Mouse (Mus musculus): ENCODE measurements at regions not wholly inside any gene's neighbourhood (a gene's known extent, or its start where the extent isn't known, plus 50 kb on each side); places are given as distances from the start of the nearest gene placed in this dataset.

DNA sequence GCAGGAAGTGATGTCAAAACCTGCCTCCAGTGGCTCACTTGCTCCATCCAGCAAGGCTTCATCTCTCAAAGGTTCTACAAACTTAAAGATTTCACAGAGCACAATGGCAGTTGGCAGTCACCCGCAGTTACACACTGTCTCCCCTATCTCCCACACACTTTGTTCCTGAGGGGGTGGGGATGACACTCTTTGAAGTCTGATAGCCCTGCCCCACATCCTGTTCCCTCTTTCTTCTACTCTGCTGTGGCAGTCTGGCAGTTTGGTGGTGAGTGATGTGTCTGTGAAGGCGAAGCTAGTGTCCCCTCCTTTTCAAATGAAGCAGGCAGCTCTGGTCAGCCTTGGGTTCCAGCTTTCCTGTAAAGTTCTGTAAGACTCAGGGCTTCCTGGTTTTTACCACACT is 102.6 kb upstream of the Eci2 start:
- H3K9ac ChIP-seq (ENCODE audit: insufficient read depth, low read depth), result no peak overlapping the region
- peaks cover 7% of the 10 kb centered on the region for H3K9me3 ChIP-seq (replicated peaks; ENCODE audit: low read length)
- H3K4me1 ChIP-seq (ENCODE audit: control insufficient read depth in 1 of 2, insufficient read depth in 2 of 2), result peaks cover 4 to 18% of the 10 kb centered on the region in 2 experiments
- DNase-seq (ENCODE audit: extremely low read depth), result no peak
- H3K4me2 ChIP-seq (ENCODE audit: insufficient read depth, low read depth, poor library complexity, severe bottlenecking), result no peak overlapping the region
- TF ChIP-seq ZNF384 (IDR thresholded peaks at IDR 0.05; ENCODE audit: low read depth, low read length), result no peak
- no peak for TF ChIP-seq USF1 (IDR thresholded peaks at IDR 0.05; ENCODE audit: low read depth, low read length)
- TF ChIP-seq SIN3A (IDR thresholded peaks at IDR 0.05; ENCODE audit: low read length), result no peak
- TF ChIP-seq NELFE (IDR thresholded peaks at IDR 0.05; ENCODE audit: low read depth, low read length), result no peak
- no peak for TF ChIP-seq E2F4 (IDR thresholded peaks at IDR 0.05; ENCODE audit: insufficient replicate concordance, low read depth, low read length)
- TF ChIP-seq JUND (conservative IDR thresholded peaks at IDR 0.05; ENCODE audit: low read depth, low read length), result no peak
- no peak for TF ChIP-seq ZC3H11A (IDR thresholded peaks at IDR 0.05; ENCODE audit: low read depth, low read length)
- no peak for TF ChIP-seq NRF1 (IDR thresholded peaks at IDR 0.05; ENCODE audit: low read depth, low read length)
- no peak for TF ChIP-seq MAFK (IDR thresholded peaks at IDR 0.05; ENCODE audit: insufficient replicate concordance, low read length)
- TF ChIP-seq BHLHE40 (IDR thresholded peaks at IDR 0.05; ENCODE audit: low read depth, low read length), result no peak
- no peak for TF ChIP-seq USF2 (conservative IDR thresholded peaks at IDR 0.05; ENCODE audit: low read depth, low read length)
- no peak for TF ChIP-seq MAX (IDR thresholded peaks at IDR 0.05; ENCODE audit: low read length)
- no peak for TF ChIP-seq UBTF (IDR thresholded peaks at IDR 0.05; ENCODE audit: low read depth, low read length)
- no peak for TF ChIP-seq POLR2A (IDR thresholded peaks at IDR 0.05; ENCODE audit: low read depth, low read length)
- TF ChIP-seq SMC3 (IDR thresholded peaks at IDR 0.05; ENCODE audit: low read depth, low read length), result no peak
- no peak for TF ChIP-seq TCF12 (IDR thresholded peaks at IDR 0.05; ENCODE audit: low read depth, low read length)
- no peak for TF ChIP-seq MAZ (IDR thresholded peaks at IDR 0.05; ENCODE audit: low read depth, low read length)
- TF ChIP-seq JUN (IDR thresholded peaks at IDR 0.05; ENCODE audit: insufficient read depth, low read depth, low read length), result no peak
- no peak overlapping the region for H3K4me3 ChIP-seq (replicated peaks in 1 of 3; ENCODE audit: low read depth in 2 of 3, low read length in 2 of 3, poor library complexity in 1 of 3)
- in situ Hi-C loops (cut with MboI; ENCODE audit: low pct_ligation_motif_present, low pct_unique_long_range_greater_than_20kb, low sequenced_read_pairs), result no loop called here
- no peak overlapping the region for H3K27ac ChIP-seq (ENCODE audit: insufficient read depth, low read depth)
- dilution Hi-C loops (cut with MboI; ENCODE audit: extremely low pct_ligation_motif_present, extremely low pct_unique_long_range_greater_than_20kb, low sequenced_read_pairs), result no loop called here
- no peaks in the 10 kb centered on the region for H3K79me2 ChIP-seq (replicated peaks; ENCODE audit: control insufficient read depth, extremely low read depth, insufficient read depth, poor library complexity, severe bottlenecking)
- H3K36me3 ChIP-seq (replicated peaks in 1 of 2; ENCODE audit: control insufficient read depth in 1 of 2, insufficient read depth in 1 of 2, low read length in 1 of 2), result no peaks in the 10 kb centered on the region
- H3K27me3 ChIP-seq (replicated peaks), result no peaks in the 10 kb centered on the region

DNA sequence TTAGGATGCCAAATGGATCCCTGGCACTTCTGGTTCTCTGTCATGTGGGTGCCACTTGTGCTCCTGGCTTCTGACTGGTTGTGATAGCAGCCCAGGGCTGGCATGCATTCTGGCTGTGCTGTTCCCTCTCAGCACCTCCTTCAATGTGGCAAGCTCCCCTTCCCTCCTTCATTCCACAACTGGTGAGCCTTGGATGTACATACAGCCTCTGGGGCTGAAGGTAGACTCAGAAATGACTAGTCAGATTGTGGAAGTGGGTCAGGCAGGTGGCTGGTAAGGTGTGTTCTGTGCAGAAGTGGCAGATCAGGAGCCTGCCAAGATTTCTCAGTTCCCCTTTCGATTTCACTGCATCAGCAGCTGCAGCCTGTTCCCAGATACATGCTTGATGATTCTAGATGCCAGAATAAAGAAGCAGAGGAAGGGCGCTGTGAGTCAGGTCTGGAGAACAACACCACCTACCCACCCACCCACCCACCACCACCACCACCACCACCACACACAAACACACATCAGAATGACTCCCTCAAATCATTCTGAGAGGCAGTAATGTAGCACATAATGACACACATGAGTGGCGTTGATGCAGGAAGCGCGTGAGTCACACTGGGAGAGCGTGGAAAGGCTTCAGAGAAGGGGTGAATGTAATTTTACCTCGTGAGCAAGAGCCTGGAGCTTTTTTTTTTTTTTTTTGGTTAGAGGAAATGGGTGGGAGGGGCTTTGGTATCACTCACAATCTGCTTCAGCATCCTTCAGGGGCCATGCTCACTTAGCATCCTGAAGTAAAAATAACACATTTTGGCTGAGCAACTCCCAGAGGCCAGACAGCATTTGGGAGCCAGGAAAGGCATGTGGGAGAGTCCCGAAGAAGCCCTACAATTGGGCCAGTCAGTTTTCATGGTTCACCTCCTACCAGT is 104.6 kb upstream of the Eci2 start:
- Histone ChIP-seq H3K4me3 (replicated peaks in 1 of 3; ENCODE audit: low read depth in 2 of 3, low read length in 2 of 3, poor library complexity in 1 of 3) (no peak overlapping the region), H3K27me3 (replicated peaks) (no peaks in the 10 kb centered on the region), H3K9me3 (replicated peaks; ENCODE audit: low read length) (peaks cover 7% of the 10 kb centered on the region), H3K79me2 (replicated peaks; ENCODE audit: control insufficient read depth, extremely low read depth, insufficient read depth, poor library complexity, severe bottlenecking) (no peaks in the 10 kb centered on the region), H3K4me1 (ENCODE audit: control insufficient read depth in 1 of 2, insufficient read depth in 2 of 2) (peaks cover 4 to 18% of the 10 kb centered on the region in 2 experiments), H3K36me3 (replicated peaks in 1 of 2; ENCODE audit: control insufficient read depth in 1 of 2, insufficient read depth in 1 of 2, low read length in 1 of 2) (no peaks in the 10 kb centered on the region), H3K9ac (ENCODE audit: insufficient read depth, low read depth) (no peak overlapping the region), H3K27ac (ENCODE audit: insufficient read depth, low read depth) (no peak overlapping the region), H3K4me2 (ENCODE audit: insufficient read depth, low read depth, poor library complexity, severe bottlenecking) (peak overlapping the region; percentile 51; the same call in 1 of the 2 replicates)
- dilution Hi-C loops (cut with MboI; ENCODE audit: extremely low pct_ligation_motif_present, extremely low pct_unique_long_range_greater_than_20kb, low sequenced_read_pairs) (no loop called here), in situ Hi-C loops (cut with MboI; ENCODE audit: low pct_ligation_motif_present, low pct_unique_long_range_greater_than_20kb, low sequenced_read_pairs) (no loop called here)
- peak; percentile 93 for DNase-seq (ENCODE audit: extremely low read depth)
- peak; percentile 78 for TF ChIP-seq ETS1 (conservative IDR thresholded peaks at IDR 0.05; ENCODE audit: low read depth, low read length)
- TF ChIP-seq E2F4 (IDR thresholded peaks at IDR 0.05; ENCODE audit: insufficient replicate concordance, low read depth, low read length), result no peak
- TF ChIP-seq UBTF (IDR thresholded peaks at IDR 0.05; ENCODE audit: low read depth, low read length), result no peak
- TF ChIP-seq MYC (IDR thresholded peaks at IDR 0.05; ENCODE audit: low read depth, low read length), result no peak; the same call in none of the 2 replicates
- TF ChIP-seq USF2 (conservative IDR thresholded peaks at IDR 0.05; ENCODE audit: low read depth, low read length), result no peak
- peak; percentile 24; the same call in 1 of the 2 replicates for TF ChIP-seq NELFE (IDR thresholded peaks at IDR 0.05; ENCODE audit: low read depth, low read length)
- TF ChIP-seq PAX5 (IDR thresholded peaks at IDR 0.05; ENCODE audit: low read length), result no peak
- peak; percentile 99 for TF ChIP-seq IRF4 (IDR thresholded peaks at IDR 0.05; ENCODE audit: low read depth, low read length)
- peak; percentile 99 for TF ChIP-seq TCF12 (IDR thresholded peaks at IDR 0.05; ENCODE audit: low read depth, low read length)
- no peak for TF ChIP-seq POLR2A (IDR thresholded peaks at IDR 0.05; ENCODE audit: low read depth, low read length)
- 0 out of 2 replicates have a peak, but pooled peaks have one; percentile 36 for TF ChIP-seq KAT2A (IDR thresholded peaks at IDR 0.05; ENCODE audit: insufficient replicate concordance, low read length)
- 0 out of 2 replicates have a peak, but pooled peaks have one; percentile 44 for TF ChIP-seq MXI1 (IDR thresholded peaks at IDR 0.05; ENCODE audit: low read depth, low read length)
- no peak for TF ChIP-seq USF1 (IDR thresholded peaks at IDR 0.05; ENCODE audit: low read depth, low read length)
- peak; percentile 68 for TF ChIP-seq SIN3A (IDR thresholded peaks at IDR 0.05; ENCODE audit: low read length)
- no peak; the same call in 1 of the 2 replicates for TF ChIP-seq JUND (conservative IDR thresholded peaks at IDR 0.05; ENCODE audit: low read depth, low read length)
- TF ChIP-seq TBP (conservative IDR thresholded peaks at IDR 0.05; ENCODE audit: low read depth, low read length), result peak; percentile 36; the same call in 1 of the 2 replicates
- no peak for TF ChIP-seq ZKSCAN1 (IDR thresholded peaks at IDR 0.05; ENCODE audit: borderline replicate concordance, low read depth, low read length)
- peak; percentile 99 for TF ChIP-seq EP300 (IDR thresholded peaks at IDR 0.05; ENCODE audit: low read length)
- TF ChIP-seq ZNF384 (IDR thresholded peaks at IDR 0.05; ENCODE audit: low read depth, low read length), result peak; percentile 98
- no peak for TF ChIP-seq GABPA (IDR thresholded peaks at IDR 0.05; ENCODE audit: insufficient replicate concordance, low read depth, low read length)

Measured in CH12.LX (cell line).